Mouse (Mus musculus) inflammation-experienced regulatory T-cells (primary cell): ENCODE measurements around the gene 3425401B19Rik. TPM values are rescaled to one million over a fixed set of nuclear protein-coding genes. Genes with fewer than 3 reads are reported as not detected.

Experiments
- polyA plus RNA-seq, 2 experiments: library from polyadenylated mRNA; unstranded; fragments of 100-300 nt; shearing (Covaris generic); gene quantifications; one replicate each; pipeline ENCODE4 v1.2.1; 2017

Gene 3425401B19Rik
- not detected for polyA plus RNA-seq

DNA sequence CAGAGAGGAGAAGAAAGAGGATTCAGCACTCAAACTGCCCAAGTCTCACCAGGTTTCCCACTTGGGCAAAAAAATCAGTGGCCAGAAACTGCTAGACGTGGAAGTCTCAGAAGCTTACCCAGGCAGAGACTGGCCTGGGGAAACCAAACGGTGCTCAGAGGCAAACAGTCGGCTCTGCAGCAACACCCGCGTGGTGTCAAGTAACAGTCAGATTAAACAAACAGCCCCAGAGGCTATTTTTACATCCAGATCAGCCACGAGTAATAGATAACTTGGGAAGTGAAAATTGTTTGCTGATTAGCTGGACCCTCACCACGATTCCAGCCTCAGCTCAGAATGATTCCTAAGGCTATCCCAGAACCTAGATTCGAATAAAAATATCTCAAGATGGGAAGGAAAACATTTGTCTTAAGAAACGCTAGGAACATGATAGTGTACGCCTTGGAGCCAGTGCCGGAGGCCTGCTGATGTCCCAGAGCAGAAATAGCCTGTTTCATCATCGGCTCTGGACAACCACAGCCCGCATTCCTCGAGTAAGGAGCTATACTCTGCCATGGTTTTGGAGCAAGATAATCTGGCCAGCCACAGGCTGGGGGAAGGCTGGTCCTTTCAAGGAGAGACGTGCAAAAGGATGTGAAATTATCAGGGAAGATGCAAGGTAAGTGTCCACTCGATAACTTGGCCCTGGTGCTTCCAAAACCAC is at the start of gene 3425401B19Rik:
TSS of gene 3425401B19Rik (minus strand) at position 170 of the 703 bp plus-strand sequence.

Other genes with a start within 250 kb of the 3425401B19Rik start
- under 1 TPM in 1 of 2 experiments, not detected in 1; 0.20 TPM for gene Slc18a3, start 220.4 kb downstream of the 3425401B19Rik start, polyA plus RNA-seq
- under 1 TPM; 0.33 to 0.75 TPM for gene Chat, start 219.3 kb downstream of the 3425401B19Rik start, polyA plus RNA-seq
- gene Ercc6, start 171.8 kb downstream of the 3425401B19Rik start, polyA plus RNA-seq: 10 to 100 TPM; 29.4 to 30.5 TPM
- 1 to 10 TPM in 1 of 2 experiments, under 1 TPM in 1; 0.20 to 1.3 TPM for gene Prrxl1, start 85.9 kb downstream of the 3425401B19Rik start, polyA plus RNA-seq
- gene Tmem273, start 100.7 kb upstream of the 3425401B19Rik start, polyA plus RNA-seq: 10 to 100 TPM in 1 of 2 experiments, 1 to 10 TPM in 1; 6.5 to 16.2 TPM
- gene Fam170b, start 148.7 kb upstream of the 3425401B19Rik start, polyA plus RNA-seq: under 1 TPM in 1 of 2 experiments, not detected in 1; 0.16 TPM
- under 1 TPM in 1 of 2 experiments, not detected in 1; 0.11 TPM for gene Vstm4, start 171.5 kb upstream of the 3425401B19Rik start, polyA plus RNA-seq